Mouse (Mus musculus) spleen, postnatal 10 days (tissue): ENCODE measurements around the gene Nfkbid.

ENCODE experiments used
- DNase-seq, 2 experiments: peaks; one replicate each; pipeline ENCODE4 v3.0.0; 2021 to 2022; ENCODE audit warnings: low spot score in 2 of 2

Gene Nfkbid

GRCm38 (mm10) chr7:30421175-30421889, at the start of gene Nfkbid:
Nfkbid (plus strand) TSS chr7:30421732.
- peak; percentile 71 to 88 for DNase-seq

GRCm38 (mm10) chr7:30373501-30373962, 48.0 kb upstream of the Nfkbid start:
- DNase-seq: peak; percentile 50 to 85

- DNase-seq: no peak
These were observed 41.5 kb upstream of the Nfkbid start for GRCm38 (mm10) chr7:30380061-30380460.

GRCm38 (mm10) chr7:30384106-30384505, 37.4 kb upstream of the Nfkbid start:
- DNase-seq: no peak

DNA sequence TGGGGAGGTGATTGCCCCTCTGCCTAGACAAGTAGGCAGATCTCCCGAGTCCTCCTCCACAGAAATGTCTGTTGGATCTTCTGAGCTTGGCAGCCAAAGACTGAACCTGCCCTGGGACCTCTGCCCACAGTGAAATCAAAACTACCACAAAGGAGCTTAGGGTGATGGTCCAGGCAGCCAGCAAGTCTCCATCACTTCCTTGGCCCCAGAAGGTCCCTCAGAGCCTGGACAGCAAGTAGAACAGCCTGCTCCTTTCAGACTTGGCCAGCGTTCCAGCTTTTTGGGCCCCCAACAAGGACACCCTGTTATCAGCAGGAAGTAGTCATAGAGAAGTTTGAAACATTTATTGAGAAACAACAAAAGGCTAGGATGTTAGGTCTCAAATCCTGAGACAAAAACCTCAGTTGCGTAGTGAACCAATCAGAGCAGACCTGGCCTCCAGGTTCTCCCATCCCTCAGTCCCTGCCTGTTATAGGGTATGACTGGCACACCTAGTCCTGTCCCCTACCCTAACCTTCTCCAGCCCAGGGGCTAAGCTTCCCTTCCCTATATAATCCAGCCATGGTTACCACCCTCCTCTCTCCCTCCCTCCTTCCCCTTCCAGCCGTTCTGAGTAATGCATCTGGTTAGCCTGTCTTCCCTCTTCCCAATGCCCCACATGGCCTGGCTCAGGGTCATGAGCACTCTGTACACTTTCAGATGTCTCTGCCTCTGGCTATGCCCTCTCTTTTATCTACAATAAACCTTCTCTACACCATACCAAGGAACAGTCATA, 28.6 kb upstream of the Nfkbid start:
- DNase-seq: no peak

DNA sequence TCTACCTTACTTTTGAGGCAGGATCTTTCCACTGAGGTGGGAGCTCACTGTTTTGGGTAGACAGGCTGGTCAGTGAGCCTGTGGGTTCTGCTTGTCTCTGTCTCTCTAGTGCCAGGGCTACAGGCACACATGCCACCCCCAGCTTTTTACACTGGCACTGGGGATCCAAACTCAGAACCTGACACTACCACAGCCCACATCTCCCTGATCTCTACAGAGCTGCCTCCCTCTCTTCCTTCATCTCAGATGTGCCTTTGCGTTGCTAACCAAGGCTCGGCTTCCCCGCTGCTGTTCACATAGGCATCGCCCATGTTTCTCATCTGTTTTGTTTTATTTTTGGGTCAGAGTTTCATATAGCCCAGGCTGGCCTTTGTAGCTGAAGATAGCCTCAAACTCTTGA, 27.9 kb upstream of the Nfkbid start:
- no peak for DNase-seq

DNA sequence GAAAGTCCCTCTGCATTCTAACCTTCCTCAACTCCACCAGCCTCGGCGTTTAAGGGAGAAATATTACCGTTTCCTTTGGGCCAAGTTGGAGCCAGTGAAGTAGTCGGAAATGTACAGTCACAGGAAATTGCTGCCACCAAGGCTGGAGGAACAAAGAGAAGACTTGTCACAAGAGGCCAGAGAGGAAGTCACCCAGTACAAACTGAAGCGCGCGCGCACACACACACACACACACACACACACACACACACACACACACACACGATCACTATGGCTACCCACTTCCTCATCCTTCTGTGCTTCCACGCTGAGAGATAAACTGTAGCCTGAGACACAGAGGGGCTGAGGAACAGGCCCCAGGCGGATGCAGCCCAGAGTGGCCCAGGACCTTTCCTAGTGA, 27.2 kb upstream of the Nfkbid start:
- DNase-seq: peak in 1 of 2 experiments; percentile 70

DNA sequence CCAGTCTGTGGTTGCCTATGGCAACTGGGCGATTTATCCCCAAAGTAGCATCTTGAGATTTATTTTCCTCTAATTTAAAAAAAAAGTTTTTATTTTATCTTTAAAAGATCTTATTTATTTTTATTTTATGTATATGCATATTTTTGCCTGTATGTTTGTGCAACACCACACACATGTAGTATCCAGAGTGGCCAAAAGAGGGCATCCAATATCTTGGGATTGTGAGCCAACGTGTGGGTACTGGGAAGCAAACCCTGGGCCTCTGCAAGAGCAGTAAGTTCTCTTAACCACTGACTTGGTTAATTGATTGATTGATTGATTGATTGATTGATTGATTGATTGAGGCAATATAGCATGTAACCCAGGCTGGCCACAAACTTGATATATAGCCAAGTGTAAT, 26.7 kb upstream of the Nfkbid start:
- DNase-seq: peak in 1 of 2 experiments; percentile 42

- no peak for DNase-seq
These were observed 21.9 kb upstream of the Nfkbid start for GRCm38 (mm10) chr7:30399671-30400070.

- no peak for DNase-seq
These were observed 19.2 kb upstream of the Nfkbid start for GRCm38 (mm10) chr7:30402343-30402742.

DNA sequence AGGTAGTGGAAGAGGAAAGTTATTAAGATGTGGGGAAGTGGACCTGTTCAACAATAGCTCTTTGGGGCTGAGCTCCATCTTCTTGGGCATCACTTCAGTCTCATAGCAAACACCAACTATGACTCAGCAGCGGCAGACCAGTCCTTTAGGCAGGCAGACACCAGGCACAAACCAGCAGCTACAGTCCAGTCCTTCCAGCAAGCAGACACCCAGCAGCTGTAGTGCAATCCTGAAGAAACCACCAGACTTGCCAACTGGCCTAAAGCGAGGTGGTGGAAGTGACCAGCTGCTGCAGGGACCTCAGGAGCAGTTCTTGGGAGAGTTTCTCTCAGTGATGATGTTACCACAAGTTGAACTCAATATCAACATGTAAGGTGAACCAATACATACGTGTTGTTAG, 12.9 kb upstream of the Nfkbid start:
- DNase-seq: no peak

GRCm38 (mm10) chr7:30409789-30410188, 11.7 kb upstream of the Nfkbid start:
- no peak for DNase-seq

GRCm38 (mm10) chr7:30411023-30411422, 10.5 kb upstream of the Nfkbid start:
- no peak for DNase-seq

DNA sequence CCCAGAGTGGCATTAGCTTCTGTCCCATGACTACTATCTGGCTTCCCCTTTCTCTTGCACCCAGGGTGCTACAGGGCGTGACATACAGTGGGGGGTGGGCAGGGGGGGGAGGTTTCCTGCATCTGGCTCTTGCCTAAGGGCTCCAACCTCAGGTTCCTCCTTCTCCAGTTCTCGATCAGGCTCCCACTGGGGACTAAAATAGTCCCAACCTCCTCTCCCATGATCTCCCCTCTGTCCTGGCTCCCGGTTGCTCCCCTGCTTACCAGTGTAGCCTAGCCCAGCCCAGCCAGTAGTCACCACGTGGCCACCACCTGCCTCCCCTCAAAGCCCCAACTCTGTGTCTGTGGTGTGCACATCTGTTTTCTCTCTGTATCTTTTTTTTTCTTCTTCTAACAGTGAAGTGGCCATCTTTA, 8.8 kb upstream of the Nfkbid start:
- peak in 1 of 2 experiments; percentile 48 for DNase-seq

- DNase-seq: peak in 1 of 2 experiments; percentile 52
These were observed 7.9 kb upstream of the Nfkbid start, which contains the start of gene Tyrobp for GRCm38 (mm10) chr7:30413596-30413995. Tyrobp (plus strand) TSS chr7:30413760.

- peak in 1 of 2 experiments; percentile 46 for DNase-seq
These were observed 3.7 kb upstream of the Nfkbid start for GRCm38 (mm10) chr7:30417856-30418255.

DNA sequence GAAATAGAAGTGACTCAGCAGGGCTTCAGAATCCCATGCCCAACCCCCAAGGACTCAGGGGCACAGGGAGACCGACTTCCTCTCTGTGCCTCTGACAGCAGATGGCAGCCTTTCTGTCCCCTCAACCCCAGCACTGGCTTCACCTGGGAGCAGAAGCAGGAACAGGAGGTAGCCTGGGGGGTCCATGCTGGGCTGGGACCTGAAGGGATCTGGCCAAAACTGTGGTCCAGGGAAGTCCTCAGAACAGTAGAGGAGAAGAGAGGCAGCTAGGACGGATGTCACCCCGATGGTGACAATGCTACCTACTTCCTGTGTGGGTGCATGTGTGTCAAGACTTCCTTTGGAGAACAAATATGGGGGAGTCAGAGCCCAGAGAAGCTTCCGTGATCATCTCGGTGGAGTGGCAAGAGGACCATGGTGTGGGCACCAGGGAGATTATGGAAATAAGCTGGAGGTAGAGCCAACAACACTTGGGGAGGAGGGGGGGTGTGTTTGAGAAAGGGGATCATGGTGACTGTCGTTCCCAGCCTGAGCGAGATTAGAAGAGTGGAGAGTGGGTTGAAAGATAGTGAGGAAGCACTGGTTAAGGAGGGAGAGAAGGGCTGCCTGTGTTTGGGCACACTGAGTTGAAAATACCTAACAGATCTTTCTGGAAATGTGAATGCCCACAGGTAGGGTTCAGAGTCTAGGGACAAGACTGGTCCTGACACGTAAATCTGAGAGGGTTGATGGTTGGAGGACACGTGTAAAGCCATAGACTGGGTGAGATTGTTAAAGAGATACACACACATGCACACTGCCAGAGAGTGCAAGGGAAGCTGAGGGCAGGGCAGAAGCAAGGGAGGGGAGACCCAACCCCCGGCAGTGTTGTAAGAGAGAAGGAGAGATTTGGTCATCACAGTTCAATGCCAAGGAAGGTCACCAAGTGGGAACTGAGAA, 1.7 kb upstream of the Nfkbid start, which contains the start of gene Hcst:
Gene Hcst, minus strand, starts transcription at position 294 of the 939 bp plus-strand sequence.
- peak; percentile 42 to 55 for DNase-seq

- no peak for DNase-seq
These were observed 859 bp upstream of the Nfkbid start for GRCm38 (mm10) chr7:30420673-30421072.

- peak; percentile 70 to 92 for DNase-seq
These were observed 431 bp downstream of the Nfkbid start for GRCm38 (mm10) chr7:30421890-30422435.

GRCm38 (mm10) chr7:30422560-30422959, 1.0 kb downstream of the Nfkbid start:
- DNase-seq: no peak

DNA sequence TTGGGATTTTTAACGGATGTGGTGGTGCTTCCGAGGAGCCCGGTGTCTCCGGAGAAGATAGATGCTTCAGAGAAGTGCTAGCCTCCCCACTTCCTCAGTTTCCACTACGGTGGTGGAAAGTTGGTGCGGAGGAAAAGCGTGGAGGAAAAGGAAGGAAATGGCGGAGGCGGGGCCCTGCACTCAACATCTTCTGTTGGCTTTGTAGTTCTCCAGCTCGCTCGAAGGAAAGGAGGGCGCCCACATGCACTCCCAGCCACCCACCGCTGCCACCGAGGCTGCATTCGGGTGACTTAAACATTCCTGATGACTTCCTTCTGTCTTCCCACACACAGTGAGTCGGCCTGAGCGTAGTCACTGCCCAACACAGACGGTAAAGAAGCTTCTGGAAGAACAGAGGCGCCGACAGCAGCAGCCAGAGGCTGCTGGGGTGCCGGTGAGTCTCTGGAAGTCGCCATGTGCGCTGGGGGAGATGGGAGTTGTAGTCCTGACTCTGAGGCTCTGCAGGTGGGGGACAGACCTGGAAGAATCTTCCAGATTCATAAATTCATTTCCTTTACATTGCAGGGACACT, 1.6 kb downstream of the Nfkbid start:
- DNase-seq: no peak
